Mouse (Mus musculus): ENCODE measurements at regions not wholly inside any gene's neighbourhood (a gene's known extent, or its start where the extent isn't known, plus 50 kb on each side); places are given as distances from the start of the nearest gene placed in this dataset.

DNA sequence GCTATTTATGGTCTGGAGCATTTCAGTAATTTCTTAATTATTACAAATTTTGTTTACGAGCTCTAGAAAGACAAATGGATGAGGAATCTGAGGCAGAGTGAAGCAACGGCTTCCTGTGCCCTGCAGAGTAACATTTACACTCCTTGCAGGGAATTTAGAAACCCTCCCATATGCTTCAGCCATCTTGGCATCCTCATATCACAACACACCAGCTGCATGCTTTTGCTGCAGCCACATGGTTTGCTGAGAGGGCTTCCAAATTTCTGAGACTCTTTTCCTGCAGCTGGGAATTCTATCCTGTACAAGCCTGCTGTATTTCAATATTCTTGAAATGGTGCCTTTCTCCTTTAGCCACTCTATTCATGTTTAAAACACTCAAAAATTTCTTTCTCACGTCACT, 91.4 kb downstream of the Rgs2 start:
- H3K4me3 ChIP-seq (replicated peaks), result no peak overlapping the region
- no peak overlapping the region for H3K4me2 ChIP-seq (replicated peaks)
- 62% methylated on average over 3 of the region's 3 CpGs for WGBS
- no peak overlapping the region for H3K9ac ChIP-seq
- no peak overlapping the region for H3K27ac ChIP-seq (replicated peaks)
- no peaks in the 10 kb centered on the region; the same call in 1 of the 2 replicates for H3K4me1 ChIP-seq
- H3K9me3 ChIP-seq (replicated peaks), result no peaks in the 10 kb centered on the region
- no peak for ATAC-seq (ENCODE audit: insufficient number of reproducible peaks, low FRiP score, low TSS enrichment, low read depth)
- H3K27me3 ChIP-seq, result no peaks in the 10 kb centered on the region
- H3K36me3 ChIP-seq, result no peaks in the 10 kb centered on the region

DNA sequence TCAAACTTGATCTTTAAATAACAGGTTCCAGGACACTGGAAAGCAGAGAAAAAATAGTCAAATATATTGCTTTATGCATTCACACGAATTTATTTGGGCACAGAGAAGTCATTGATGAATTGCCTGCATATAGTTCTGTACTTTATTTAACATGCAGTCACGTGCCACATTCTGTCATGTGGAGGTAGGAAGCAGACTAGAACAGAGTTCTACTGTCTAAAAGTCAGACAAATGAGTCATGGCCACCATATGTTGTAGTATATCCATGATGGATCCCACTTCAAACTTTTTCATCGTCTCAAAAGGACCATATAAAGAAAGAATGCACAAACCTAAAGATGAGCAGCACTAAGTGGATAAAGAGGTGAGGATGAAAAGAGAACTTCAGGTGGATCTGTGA, 92.7 kb downstream of the Rgs2 start:
- Histone ChIP-seq H3K27ac (replicated peaks) (no peak overlapping the region), H3K36me3 (no peaks in the 10 kb centered on the region), H3K4me2 (replicated peaks) (no peak overlapping the region), H3K27me3 (no peaks in the 10 kb centered on the region), H3K9ac (no peak overlapping the region), H3K4me3 (replicated peaks) (no peak overlapping the region), H3K9me3 (replicated peaks) (no peaks in the 10 kb centered on the region), H3K4me1 (no peaks in the 10 kb centered on the region)
- no peak for ATAC-seq (ENCODE audit: insufficient number of reproducible peaks, low FRiP score, low TSS enrichment, low read depth)
- WGBS, result 72% methylated on average over 3 of the region's 3 CpGs

GRCm38 (mm10) chr1:143910530-143910929, 93.4 kb downstream of the Rgs2 start:
- no peaks in the 10 kb centered on the region for H3K36me3 ChIP-seq
- no peaks in the 10 kb centered on the region for H3K27me3 ChIP-seq
- no peak overlapping the region for H3K4me3 ChIP-seq (replicated peaks)
- H3K9ac ChIP-seq, result no peak overlapping the region
- H3K9me3 ChIP-seq (replicated peaks), result no peaks in the 10 kb centered on the region
- no peak overlapping the region for H3K4me2 ChIP-seq (replicated peaks)
- no peak for ATAC-seq (ENCODE audit: insufficient number of reproducible peaks, low FRiP score, low TSS enrichment, low read depth)
- no peak overlapping the region for H3K27ac ChIP-seq (replicated peaks)
- no peaks in the 10 kb centered on the region for H3K4me1 ChIP-seq

DNA sequence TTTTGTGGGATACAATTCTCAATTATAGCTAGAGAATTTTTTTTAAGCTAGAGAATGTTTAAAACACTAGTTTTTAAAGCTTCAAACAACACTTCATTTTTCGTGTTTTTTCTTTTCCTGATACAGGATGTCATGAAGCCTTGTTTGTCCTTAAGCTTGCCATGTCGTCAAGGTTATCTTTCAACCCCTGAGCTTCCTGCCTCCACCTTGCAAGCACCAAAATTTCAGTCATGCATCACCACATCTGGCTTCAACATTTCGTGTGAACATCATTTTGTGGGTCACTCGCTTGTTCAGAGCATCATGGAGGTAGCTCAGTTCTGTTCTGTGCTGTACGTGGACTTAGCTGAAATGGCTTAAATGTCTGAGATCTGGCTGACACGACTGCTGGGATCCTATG, 96.6 kb downstream of the Rgs2 start:
- no peak for ATAC-seq (ENCODE audit: insufficient number of reproducible peaks, low FRiP score, low TSS enrichment, low read depth)
- no peak overlapping the region for H3K27ac ChIP-seq (replicated peaks)

GRCm38 (mm10) chr1:143906881-143907280, 97.1 kb downstream of the Rgs2 start:
- Histone ChIP-seq H3K27ac (replicated peaks) (no peak overlapping the region), H3K4me3 (replicated peaks) (no peak overlapping the region), H3K4me1 (no peaks in the 10 kb centered on the region), H3K27me3 (no peaks in the 10 kb centered on the region), H3K4me2 (replicated peaks) (no peak overlapping the region), H3K9ac (no peak overlapping the region), H3K36me3 (no peaks in the 10 kb centered on the region), H3K9me3 (replicated peaks) (no peaks in the 10 kb centered on the region)
- no peak for ATAC-seq (ENCODE audit: insufficient number of reproducible peaks, low FRiP score, low TSS enrichment, low read depth)

More for the DNA sequence above, 96.6 kb downstream of the Rgs2 start:
- Histone ChIP-seq H3K4me1 (no peaks in the 10 kb centered on the region), H3K36me3 (no peaks in the 10 kb centered on the region), H3K9ac (no peak overlapping the region), H3K9me3 (replicated peaks) (no peaks in the 10 kb centered on the region), H3K4me2 (replicated peaks) (no peak overlapping the region), H3K4me3 (replicated peaks) (no peak overlapping the region), H3K27me3 (no peaks in the 10 kb centered on the region)
- WGBS, result 65% methylated on average over 6 of the region's 6 CpGs

- H3K27ac ChIP-seq (replicated peaks), result no peak overlapping the region
- H3K4me1 ChIP-seq, result no peaks in the 10 kb centered on the region
- no peaks in the 10 kb centered on the region for H3K9me3 ChIP-seq (replicated peaks)
- ATAC-seq (ENCODE audit: insufficient number of reproducible peaks, low FRiP score, low TSS enrichment, low read depth), result peak; percentile 63
- no peaks in the 10 kb centered on the region for H3K27me3 ChIP-seq
- 72% methylated on average over 3 of the region's 3 CpGs for whole genome bisulfite sequencing
- no peaks in the 10 kb centered on the region for H3K36me3 ChIP-seq
- H3K9ac ChIP-seq, result no peak overlapping the region
- H3K4me2 ChIP-seq (replicated peaks), result no peak overlapping the region
- no peak overlapping the region for H3K4me3 ChIP-seq (replicated peaks)
These were observed 100.0 kb downstream of the Rgs2 start for GRCm38 (mm10) chr1:143903985-143904384.

DNA sequence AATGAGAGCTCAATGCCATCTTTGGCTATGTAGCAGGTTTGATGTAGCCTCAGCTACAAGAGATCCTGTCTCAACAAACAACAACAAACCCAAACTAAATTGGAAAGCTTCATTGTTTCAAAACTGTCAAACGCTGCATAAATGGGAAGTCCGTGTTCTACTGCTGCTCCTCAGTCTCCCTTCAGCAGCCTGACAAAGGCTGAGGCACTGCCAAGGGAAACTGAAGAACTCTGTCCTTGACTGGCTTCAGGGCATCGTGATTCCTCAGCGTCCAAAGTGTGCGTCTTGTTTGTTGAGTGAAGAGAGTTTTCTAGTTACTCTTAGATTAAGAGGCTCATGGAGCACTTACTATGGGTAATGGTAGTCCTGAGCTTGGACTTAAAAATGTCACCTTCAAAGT, 100.7 kb downstream of the Rgs2 start:
- WGBS, result 65% methylated on average over 5 of the region's 5 CpGs
- Histone ChIP-seq H3K9ac (no peak overlapping the region), H3K4me1 (no peaks in the 10 kb centered on the region), H3K27me3 (no peaks in the 10 kb centered on the region), H3K9me3 (replicated peaks) (no peaks in the 10 kb centered on the region), H3K4me3 (replicated peaks) (no peak overlapping the region), H3K36me3 (no peaks in the 10 kb centered on the region), H3K4me2 (replicated peaks) (no peak overlapping the region), H3K27ac (replicated peaks) (no peak overlapping the region)
- no peak for ATAC-seq (ENCODE audit: insufficient number of reproducible peaks, low FRiP score, low TSS enrichment, low read depth)

GRCm38 (mm10) chr1:143901127-143901920, 102.6 kb downstream of the Rgs2 start:
- no peak for ATAC-seq (ENCODE audit: insufficient number of reproducible peaks, low FRiP score, low TSS enrichment, low read depth)
- WGBS, result 82% methylated on average over 6 of the region's 6 CpGs
- Histone ChIP-seq H3K9me3 (replicated peaks) (no peaks in the 10 kb centered on the region), H3K4me3 (replicated peaks) (no peak overlapping the region), H3K4me2 (replicated peaks) (no peak overlapping the region), H3K36me3 (no peaks in the 10 kb centered on the region), H3K27ac (replicated peaks) (no peak overlapping the region), H3K4me1 (no peaks in the 10 kb centered on the region), H3K9ac (no peak overlapping the region), H3K27me3 (no peaks in the 10 kb centered on the region)

- H3K4me2 ChIP-seq (replicated peaks), result no peak overlapping the region
- no peaks in the 10 kb centered on the region for H3K9me3 ChIP-seq (replicated peaks)
- H3K36me3 ChIP-seq, result no peaks in the 10 kb centered on the region
- ATAC-seq (ENCODE audit: insufficient number of reproducible peaks, low FRiP score, low TSS enrichment, low read depth), result no peak
- 79% methylated on average over 2 of the region's 2 CpGs for WGBS
- no peaks in the 10 kb centered on the region for H3K27me3 ChIP-seq
- H3K4me1 ChIP-seq, result no peaks in the 10 kb centered on the region
- no peak overlapping the region for H3K27ac ChIP-seq (replicated peaks)
- H3K4me3 ChIP-seq (replicated peaks), result no peak overlapping the region
- H3K9ac ChIP-seq, result no peak overlapping the region
These were observed 111.4 kb downstream of the Uchl5 start for GRCm38 (mm10) chr1:143888510-143888909.

DNA sequence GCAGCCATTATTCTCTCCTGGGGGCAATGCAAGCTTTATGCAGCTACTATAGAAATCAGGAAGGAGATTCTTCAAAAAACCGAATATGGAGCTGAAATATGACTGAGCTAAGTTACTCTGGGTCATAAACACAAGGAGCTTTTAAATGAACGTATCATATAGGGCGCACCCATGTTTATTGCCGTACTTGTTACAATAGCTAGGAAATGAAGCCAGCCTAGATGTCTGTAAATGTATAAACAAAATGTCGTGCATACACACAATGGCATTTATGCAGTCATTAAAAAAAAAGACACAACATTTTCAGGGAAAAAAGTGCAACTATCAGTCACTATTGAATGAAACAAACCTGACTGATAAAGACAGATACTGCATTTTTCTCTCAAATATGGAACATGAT, 111.0 kb downstream of the Uchl5 start:
- H3K9ac ChIP-seq, result no peak overlapping the region
- no peak overlapping the region for H3K4me2 ChIP-seq (replicated peaks)
- WGBS, result 82% methylated on average over 5 of the region's 5 CpGs
- no peaks in the 10 kb centered on the region for H3K27me3 ChIP-seq
- no peak overlapping the region for H3K27ac ChIP-seq (replicated peaks)
- ATAC-seq (ENCODE audit: insufficient number of reproducible peaks, low FRiP score, low TSS enrichment, low read depth), result no peak
- H3K4me1 ChIP-seq, result no peaks in the 10 kb centered on the region
- H3K36me3 ChIP-seq, result no peaks in the 10 kb centered on the region
- H3K9me3 ChIP-seq (replicated peaks), result no peaks in the 10 kb centered on the region
- no peak overlapping the region for H3K4me3 ChIP-seq (replicated peaks)

DNA sequence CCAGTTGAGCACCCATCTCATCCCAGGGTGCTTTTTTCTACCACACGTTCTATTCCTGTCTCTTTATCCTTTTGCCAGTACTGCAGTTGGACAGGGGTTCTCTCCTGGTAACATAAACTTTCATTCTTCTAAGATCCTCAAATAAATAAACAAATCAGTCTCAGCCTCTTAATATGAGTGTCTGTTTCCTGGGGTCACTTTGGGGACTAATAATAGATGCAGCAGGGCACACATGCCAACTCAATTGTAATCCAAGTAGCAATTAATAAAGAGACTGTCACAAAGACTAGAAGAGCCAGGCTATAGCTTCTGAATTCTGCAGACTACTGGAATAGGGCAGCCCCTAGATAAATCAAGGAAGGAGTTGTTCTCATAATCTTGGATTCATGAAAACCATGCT, 108.9 kb downstream of the Uchl5 start:
- 0 out of 2 replicates have a peak, but pooled peaks cover 3% of the 10 kb centered on the region for H3K4me1 ChIP-seq
- no peak overlapping the region for H3K4me3 ChIP-seq (replicated peaks)
- no peak overlapping the region for H3K9ac ChIP-seq
- no peak for ATAC-seq (ENCODE audit: insufficient number of reproducible peaks, low FRiP score, low TSS enrichment, low read depth)
- WGBS, result 68% methylated on average over 1 of the region's 1 CpGs
- no peaks in the 10 kb centered on the region for H3K9me3 ChIP-seq (replicated peaks)
- no peaks in the 10 kb centered on the region for H3K36me3 ChIP-seq
- H3K27me3 ChIP-seq, result no peaks in the 10 kb centered on the region
- no peak overlapping the region for H3K4me2 ChIP-seq (replicated peaks)
- H3K27ac ChIP-seq (replicated peaks), result no peak overlapping the region

DNA sequence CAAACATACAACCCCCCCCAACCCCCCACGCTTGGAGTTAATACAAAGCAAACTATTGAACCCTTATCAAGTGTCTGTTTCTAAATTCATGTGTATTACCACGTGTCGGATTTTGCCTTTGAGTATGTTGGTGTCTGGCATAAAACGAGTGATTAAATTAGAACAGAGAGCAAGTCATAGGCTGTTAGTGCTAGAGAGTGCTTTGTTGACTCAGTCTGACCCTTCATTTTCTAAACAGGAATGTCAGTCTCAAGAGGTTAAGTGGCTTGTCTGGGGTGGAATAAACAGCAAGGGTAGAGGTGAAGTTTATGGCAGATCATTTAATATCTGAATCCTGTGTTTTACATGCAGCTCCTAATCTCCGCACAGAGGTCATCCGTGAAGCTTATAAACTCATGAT, 104.1 kb downstream of the Uchl5 start:
- Histone ChIP-seq H3K4me2 (replicated peaks) (no peak overlapping the region), H3K27ac (replicated peaks) (no peak overlapping the region), H3K36me3 (no peaks in the 10 kb centered on the region), H3K4me1 (0 out of 2 replicates have a peak, but pooled peaks cover 3% of the 10 kb centered on the region), H3K9me3 (replicated peaks) (no peaks in the 10 kb centered on the region), H3K9ac (no peak overlapping the region), H3K4me3 (replicated peaks) (no peak overlapping the region), H3K27me3 (no peaks in the 10 kb centered on the region)
- 50% methylated on average over 6 of the region's 6 CpGs for WGBS
- ATAC-seq (ENCODE audit: insufficient number of reproducible peaks, low FRiP score, low TSS enrichment, low read depth), result no peak

Measured in embryonic facial prominence, embryonic 15.5 days (tissue).